Mouse (Mus musculus) spleen, embryonic (tissue): ENCODE results near the gene Ptrh1.

Experiments
- CTCF ChIA-PET: fragments of 350-600 bp; sonication (Branson Sonifier 250); formaldehyde crosslinking; loops from one replicate; lab custom pipeline; 2022; lab: Charles Lee

Gene Ptrh1

DNA sequence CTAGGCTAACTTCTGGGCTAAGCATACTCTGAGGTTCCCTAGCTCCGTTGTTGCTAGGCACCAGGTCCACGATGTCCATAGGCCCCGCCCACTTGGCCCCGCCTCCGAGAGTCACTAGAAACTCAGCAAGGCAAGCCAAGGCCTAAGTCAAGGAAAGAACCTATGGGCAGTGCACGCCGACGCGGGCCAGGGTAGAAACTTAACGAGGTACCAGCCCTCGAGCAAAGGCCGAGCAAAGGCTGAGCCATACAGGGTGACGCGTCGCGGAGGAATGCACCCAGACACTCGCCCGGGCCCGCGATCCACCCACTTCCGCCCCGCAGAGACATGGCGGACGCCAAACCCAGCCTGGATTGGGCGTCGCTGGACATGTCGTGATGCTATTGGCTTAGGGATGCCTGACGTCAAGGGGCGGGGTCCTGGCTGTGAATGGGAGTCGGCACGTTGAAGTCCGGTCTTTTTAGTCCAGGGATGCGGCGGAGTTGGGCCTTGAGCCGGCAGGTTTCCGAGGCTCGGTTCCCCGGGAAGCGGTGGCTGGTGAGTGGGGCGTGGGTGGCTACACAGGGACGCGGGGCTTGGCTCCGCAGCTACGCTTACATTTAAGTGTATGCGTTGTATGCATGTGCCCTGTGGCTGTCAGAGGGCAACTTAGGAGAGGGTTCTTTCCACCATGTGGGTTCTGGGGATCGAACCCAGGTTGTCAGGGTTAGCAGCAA is at the start of gene Ptrh1, which contains the start of gene Ttc16:
Gene Ptrh1 (plus strand): TSS at position 428 of the 716 bp plus-strand sequence.
Gene Ttc16 (minus strand): TSS at position 275 of the 716 bp plus-strand sequence.
- CTCF ChIA-PET, result interaction anchor here (0.5 to 0.6 kb wide), 2 partner anchors 71 to 1639 kb away, joined by 7 to 14 read pairs; no protein-coding TSS in a partner anchor

DNA sequence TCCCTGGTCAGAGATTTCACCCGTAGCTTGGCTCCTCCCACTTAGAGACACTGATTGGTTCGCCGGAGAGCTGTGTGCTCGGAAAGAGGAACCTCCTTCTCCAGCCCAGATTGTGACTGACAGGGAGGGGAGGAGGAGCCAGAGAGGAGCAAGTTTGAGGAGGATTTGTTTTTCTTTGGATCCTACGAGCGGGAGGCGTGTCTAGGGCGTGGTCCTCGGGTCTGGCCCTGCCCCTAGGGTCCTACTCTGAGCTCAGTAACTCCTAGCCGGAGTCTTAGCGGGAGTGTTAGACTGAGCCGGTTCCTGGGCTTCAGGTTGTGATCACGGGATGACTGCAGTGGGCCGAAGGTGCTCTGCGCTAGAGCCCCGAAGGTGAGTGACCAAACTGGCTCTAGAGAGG is 48.2 kb upstream of the Ptrh1 start:
- CTCF ChIA-PET, result interaction anchor here (2.2 kb wide), 1 partner anchor 13 kb away, joined by 13 read pairs; no protein-coding TSS in a partner anchor

DNA sequence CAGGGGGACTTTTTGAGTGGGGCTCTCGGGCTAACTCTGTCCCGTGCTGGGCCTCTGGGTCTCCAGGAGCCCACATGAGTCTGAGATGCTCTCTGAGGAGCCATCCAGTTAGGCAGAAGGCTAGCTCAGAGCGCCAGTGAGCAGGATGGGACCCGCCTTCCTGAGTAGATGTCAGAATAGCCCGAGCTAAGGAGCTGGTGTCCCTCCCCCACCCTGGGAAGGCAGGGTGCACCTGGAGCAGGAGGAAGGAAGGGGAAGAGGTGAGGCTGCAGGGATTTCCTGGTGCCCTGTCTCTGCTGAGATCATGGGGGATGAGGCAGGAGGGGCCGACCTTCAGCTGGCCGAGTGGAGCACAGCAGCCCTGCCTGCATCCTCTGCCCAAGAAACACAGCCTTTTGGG is 47.1 kb upstream of the Ptrh1 start:
- CTCF ChIA-PET, result no interaction called here

DNA sequence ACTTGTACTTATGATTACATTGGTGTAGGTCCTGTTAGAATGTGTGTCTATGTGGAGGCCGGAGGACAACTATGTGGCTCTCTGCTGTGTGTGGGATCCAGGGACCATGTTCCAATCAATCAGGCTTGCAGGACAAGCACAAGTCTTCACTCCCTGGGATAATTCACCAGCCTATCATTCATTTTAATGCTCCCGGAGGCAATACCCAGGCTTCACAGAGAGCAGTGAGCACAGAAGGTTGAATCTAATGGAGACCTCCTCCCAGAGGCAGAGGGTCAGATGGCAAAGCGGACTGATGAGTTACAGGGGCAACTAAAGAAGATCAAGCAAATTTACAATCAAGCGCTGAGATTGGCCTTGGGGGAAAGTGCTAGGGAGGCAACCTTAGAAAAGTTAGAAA is 46.0 kb upstream of the Ptrh1 start:
- CTCF ChIA-PET, result no interaction called here

- CTCF ChIA-PET, result no interaction called here
Observed at GRCm38 (mm10) chr2:32730854-32731253, 44.7 kb upstream of the Ptrh1 start.

DNA sequence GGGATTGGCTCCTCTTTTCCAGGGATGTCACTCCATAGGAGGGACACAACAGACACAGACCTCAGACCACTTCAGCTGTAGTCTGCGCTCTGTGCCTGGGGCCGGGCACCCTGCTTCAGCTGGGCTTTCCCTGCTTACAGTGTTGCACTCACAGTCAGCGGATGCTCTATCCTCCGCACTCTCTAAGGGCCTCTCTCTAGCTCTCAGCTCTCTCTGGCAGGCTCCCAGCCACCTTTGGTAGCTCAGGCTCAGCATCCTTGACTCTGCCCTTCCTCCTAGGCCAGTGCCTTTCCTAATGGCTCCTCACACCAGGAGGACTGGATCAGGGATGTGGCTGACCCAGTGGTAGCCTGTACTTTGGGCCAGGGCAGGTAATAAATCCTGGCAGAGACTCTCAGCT is 43.7 kb upstream of the Ptrh1 start:
- CTCF ChIA-PET, result no interaction called here

GRCm38 (mm10) chr2:32732695-32733094 is 42.9 kb upstream of the Ptrh1 start:
- CTCF ChIA-PET, result interaction anchor here (0.7 kb wide), 1 partner anchor 231 kb away, joined by 4 read pairs; no protein-coding TSS in a partner anchor

DNA sequence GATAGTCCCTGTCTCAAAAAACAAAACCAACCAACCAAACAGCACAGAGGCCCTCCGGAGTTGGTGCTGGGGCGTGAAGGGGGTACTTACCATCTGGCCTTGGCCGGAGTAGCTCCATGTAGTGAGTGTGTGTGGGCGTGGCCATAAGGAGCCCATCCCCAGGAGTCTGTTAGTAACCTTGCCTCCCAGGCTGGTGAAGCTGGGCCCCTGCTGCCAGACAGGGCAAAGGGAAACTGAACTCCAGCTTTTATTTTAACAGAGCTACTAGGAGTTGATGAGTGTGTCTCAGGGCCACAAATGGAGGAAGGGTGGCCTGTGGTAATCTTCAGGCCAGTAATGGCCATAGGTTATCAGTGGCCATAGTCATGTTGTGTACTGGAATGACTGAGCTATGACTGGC is 41.1 kb upstream of the Ptrh1 start:
- CTCF ChIA-PET, result interaction anchor here (0.5 to 0.6 kb wide), 2 partner anchors 19 to 22 kb away, joined by 3 to 5 read pairs; partner anchors contain the start of gene Tor2a

DNA sequence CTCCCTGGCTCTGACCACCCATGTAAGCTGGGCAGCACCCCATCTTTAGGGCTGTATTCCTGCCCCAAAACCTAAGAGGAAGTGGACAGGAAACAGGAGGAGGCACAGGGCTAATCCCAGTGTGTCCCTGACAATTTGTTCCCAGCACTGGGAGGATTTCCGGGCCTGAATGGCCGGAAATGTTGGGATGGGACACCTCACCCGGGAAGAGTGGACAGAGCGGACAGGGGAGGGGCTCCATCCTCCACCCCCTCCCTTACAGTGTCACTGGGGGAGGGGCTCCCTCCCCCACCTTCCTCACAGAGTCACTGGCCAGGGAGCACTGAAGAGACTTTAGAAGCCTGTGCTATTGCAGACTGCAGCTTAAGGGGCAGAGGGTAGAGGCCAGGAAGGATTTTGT is 40.7 kb upstream of the Ptrh1 start:
- CTCF ChIA-PET, result interaction anchor here (0.5 kb wide), 1 partner anchor 22 kb away, joined by 5 read pairs; the partner anchor contains the start of gene Tor2a

DNA sequence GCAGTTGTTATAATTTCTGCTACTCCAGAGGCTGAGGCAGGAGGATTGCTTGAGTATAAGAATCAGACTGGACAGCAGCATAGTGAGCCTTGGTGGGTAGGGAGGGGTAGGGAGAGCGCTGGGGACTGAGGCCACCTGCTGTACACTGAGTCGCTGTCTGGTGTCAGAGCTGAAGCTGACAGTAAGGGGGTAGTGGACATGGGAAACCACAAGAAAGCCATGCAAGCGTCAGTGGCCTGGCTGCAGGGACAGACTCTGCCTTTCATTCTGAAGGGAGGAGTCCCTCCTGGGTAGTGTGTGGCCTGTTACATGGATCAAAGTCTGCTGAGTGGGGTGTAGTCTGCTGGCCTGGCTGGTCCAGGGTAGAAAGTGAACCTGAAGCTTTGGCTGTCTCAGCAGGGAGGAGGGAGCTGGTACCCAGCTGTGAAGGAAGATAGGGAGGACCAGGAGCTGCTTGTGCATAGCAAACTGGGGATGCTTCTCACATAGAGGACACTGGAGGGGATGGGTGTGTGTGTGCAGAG is 39.2 kb upstream of the Ptrh1 start:
- CTCF ChIA-PET, result no interaction called here

GRCm38 (mm10) chr2:32737008-32737407 is 38.6 kb upstream of the Ptrh1 start:
- CTCF ChIA-PET, result no interaction called here

GRCm38 (mm10) chr2:32739311-32739710 is 36.3 kb upstream of the Ptrh1 start:
- CTCF ChIA-PET, result interaction anchor here (0.5 kb wide), 1 partner anchor 105 kb away, joined by 3 read pairs; no protein-coding TSS in a partner anchor

GRCm38 (mm10) chr2:32740916-32741272 is 34.7 kb upstream of the Ptrh1 start, which contains the start of gene 6330409D20Rik:
6330409D20Rik (minus strand) TSS chr2:32741016.
- CTCF ChIA-PET, result interaction anchor here (0.7 kb wide), 1 partner anchor 246 kb away, joined by 3 read pairs; no protein-coding TSS in a partner anchor

DNA sequence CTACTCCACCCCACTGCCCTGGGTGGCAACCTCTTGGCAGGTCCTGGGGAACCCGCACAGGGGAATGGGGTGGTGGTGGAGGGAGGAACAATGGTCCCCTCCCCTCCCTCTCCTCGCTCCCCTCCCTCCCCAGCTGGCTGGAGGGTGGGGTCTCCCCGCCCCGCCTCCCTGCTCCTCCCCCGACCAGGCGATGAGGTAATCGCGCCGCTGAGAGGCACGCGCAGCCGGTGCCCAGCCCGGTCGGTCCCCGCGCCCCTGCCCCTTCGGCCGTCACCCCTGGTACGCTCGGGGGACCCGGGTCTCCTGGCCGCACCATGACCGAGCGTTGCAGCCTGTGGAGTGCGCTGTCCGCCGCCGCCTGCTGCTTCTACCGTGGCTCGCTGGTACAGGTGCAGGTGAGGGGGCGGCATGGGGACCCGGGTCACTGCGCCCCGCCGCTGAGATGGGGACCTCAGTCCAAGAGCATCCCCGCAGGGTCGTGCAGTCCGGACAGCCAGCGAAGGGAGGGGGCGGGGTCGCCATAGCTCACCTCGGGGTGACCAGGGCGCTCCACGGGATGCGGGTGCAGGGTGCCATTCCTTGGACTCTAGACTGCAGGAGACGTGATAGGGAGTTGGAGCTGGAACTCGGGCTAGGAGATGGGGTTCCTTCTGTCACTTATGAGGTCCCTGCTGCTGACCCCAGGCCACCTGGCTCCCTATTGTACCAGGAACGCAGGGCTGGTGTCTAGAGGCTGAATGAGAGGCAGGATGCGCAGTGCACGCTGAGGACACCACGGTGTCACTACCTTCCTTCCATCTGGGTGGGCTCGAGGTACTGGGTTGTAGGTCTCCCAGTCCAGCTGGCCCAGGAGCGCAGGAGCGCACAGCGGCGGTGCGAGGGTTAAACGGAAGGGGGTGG is 34.1 kb upstream of the Ptrh1 start:
- CTCF ChIA-PET, result interaction anchor here (0.6 to 0.7 kb wide), 2 partner anchors 10 to 246 kb away, joined by 3 to 5 read pairs; no protein-coding TSS in a partner anchor

DNA sequence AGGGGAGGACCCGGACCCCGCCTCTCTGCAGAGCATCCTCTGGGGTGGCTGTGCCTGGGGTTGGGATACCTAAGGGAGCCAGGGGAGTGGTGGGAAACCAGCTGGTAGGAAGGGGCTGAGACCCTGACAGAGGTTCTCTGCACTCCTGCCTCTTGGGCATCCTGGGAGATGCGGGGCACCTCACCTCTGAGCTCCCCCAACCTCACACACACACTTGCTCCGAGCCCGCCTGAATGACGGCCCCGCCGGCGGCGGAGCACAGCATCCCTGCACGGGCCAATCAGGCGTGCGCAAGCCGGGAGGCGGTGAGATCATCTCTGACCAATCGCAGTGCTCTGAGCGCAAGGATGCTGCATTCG is 33.4 kb upstream of the Ptrh1 start:
- CTCF ChIA-PET, result interaction anchor here (0.6 kb wide), 1 partner anchor 9 kb away, joined by 5 read pairs; no protein-coding TSS in a partner anchor

- CTCF ChIA-PET, result no interaction called here
Observed at GRCm38 (mm10) chr2:32744272-32744982, 31.2 kb upstream of the Ptrh1 start.

DNA sequence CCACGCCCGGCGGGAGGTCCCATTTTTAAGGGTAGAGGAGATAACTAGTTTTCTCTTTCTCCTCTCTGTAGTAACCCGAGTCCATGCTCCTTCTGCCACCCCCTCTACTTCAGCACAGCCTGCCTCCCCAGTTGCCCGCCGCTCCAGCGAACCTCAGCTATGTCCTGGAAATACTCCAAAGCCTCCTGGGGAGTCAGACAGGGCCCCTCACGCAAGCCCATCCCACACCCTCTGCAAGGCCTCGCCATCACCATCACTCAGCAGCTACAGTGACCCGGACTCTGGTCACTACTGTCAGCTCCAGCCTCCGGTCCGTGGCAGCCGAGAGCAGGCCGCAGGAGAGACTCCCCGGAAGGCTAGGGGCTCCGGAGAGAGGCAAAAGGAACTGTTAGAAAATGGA is 26.5 kb upstream of the Ptrh1 start:
- CTCF ChIA-PET, result no interaction called here

DNA sequence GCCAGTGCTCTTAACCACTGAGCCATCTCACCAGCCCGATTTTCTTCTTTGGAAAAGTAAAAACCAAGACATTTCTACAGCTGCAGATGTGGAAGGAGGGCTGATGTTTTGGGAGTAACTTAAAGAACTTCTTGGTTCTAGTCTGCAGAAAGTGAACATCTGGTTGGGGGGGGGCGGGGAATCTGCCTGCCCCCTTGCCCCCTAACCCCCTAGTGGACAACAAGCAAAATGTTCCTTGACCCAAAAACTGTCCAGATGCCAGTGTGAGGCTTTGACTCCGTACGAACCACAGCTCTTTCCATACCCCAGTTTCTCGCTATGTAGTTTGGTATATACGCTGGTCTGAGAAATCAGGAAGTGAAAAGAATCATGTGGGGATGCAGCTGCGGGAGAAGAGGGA is 25.4 kb upstream of the Ptrh1 start:
- CTCF ChIA-PET, result no interaction called here

DNA sequence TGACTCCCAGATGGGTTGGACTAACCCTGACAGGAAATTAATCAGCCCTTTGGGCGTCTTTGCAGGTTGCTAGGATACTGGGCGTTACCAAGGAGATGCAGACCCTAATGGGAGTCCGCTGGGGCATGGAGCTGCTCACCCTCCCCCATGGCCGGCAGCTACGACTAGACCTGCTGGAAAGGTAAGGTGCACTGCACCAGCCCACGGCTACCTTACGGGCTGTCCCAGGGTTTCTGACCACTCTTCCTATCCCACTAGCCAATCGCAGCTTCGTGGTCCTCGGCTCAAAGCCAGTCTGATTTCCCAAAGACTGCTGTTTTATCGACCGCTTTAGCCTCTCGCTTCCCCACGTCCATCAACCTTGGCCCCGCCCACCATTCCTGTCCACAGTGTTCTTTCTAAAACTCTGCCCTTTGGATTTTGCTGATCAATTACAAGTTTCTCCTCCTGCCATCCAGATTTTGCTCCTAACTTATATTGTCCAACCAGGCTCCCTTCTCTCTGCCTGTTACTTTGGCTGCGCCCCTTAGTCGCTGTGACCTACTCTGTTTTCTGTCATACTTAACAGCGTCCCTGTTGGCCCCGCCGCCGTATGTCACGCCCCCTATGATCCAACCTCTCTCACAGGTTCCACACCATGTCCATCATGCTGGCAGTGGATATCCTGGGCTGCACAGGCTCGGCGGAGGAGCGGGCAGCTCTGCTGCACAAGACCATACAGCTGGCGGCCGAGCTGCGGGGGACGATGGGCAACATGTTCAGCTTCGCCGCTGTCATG is 24.5 kb upstream of the Ptrh1 start:
- CTCF ChIA-PET, result interaction anchor here (0.9 to 1.3 kb wide), 2 partner anchors 9 to 13 kb away, joined by 5 to 6 read pairs; no protein-coding TSS in a partner anchor

GRCm38 (mm10) chr2:32751665-32752033 is 23.9 kb upstream of the Ptrh1 start:
- CTCF ChIA-PET, result interaction anchor here (0.6 to 1.4 kb wide), 4 partner anchors 10 to 48 kb away, joined by 3 to 6 read pairs (median 4); no protein-coding TSS in a partner anchor
